Mouse (Mus musculus): ENCODE data around the gene Clic1.

DNA sequence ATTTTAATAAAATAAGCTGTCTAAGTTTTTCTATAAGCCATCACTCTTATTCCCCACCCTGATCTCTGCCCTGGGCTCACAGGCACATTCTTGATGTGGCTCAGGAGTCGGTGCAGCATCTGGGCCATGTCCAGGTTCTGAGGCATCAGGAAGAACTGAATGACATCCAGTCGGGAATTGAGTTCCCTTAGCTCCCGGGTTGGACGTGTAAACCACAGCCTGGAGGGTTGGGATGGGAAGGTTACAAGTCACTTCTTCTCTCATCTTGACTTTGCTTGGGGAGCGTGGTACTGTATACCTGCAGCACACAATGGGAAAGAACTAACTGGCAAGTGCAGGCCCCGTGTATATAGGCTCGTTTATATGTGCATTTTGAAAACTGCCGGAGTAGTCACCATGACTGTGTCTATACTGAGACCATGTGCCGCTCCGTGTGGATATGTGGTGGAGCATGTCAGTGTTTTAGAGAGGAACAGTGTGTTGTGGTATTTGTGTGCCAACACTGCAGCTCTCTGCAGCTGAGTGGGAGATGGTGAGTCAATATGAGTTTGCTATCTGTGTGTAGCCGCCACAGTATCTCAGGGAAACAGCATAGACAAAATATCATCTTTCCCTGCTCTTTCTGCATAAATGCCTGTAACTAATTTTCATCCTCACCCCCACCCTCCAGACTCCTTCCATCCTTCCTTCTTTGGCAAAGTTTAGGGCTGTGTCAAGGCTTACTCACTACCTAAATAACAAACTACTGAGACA lies 10.5 kb upstream of the Clic1 start:
- TF ChIP-seq USF1 (IDR thresholded peaks at IDR 0.05; ENCODE audit: low read depth), result no peak
- TF ChIP-seq CTCF (IDR thresholded peaks at IDR 0.05; ENCODE audit: control insufficient read depth, insufficient read depth, insufficient read length), result no peak
- peak; percentile 90 for TF ChIP-seq MAX (IDR thresholded peaks at IDR 0.05)

Measured in C2C12 (cell line).